Mouse (Mus musculus) gastrocnemius, postnatal 25 days (tissue): ENCODE measurements at regions not wholly inside any gene's neighbourhood (a gene's known extent, or its start where the extent isn't known, plus 50 kb on each side); places are given as distances from the start of the nearest gene placed in this dataset.
"Not testable (repeated sequence)": the region's sequence is repeated elsewhere in the genome, so short reads cannot be mapped to it uniquely, and the experiment has no call there.

Experiments
- DNase-seq: peaks from one replicate; pipeline ENCODE4 v3.0.0; 2022

- no peak for DNase-seq
Measured at GRCm38 (mm10) chr11:20390622-20391021, 58.1 kb upstream of the Slc1a4 start.

- DNase-seq, result not testable (repeated sequence)
Measured at GRCm38 (mm10) chr11:20393302-20393701, 60.8 kb upstream of the Slc1a4 start.

GRCm38 (mm10) chr11:20393807-20394206 is 61.3 kb upstream of the Slc1a4 start:
- not testable (repeated sequence) for DNase-seq

GRCm38 (mm10) chr11:20395848-20396203 is 63.3 kb upstream of the Slc1a4 start:
- DNase-seq, result no peak

- no peak for DNase-seq
Measured at GRCm38 (mm10) chr11:20396204-20396848, 63.8 kb upstream of the Slc1a4 start.

GRCm38 (mm10) chr11:20396884-20397283 is 64.4 kb upstream of the Slc1a4 start:
- DNase-seq, result no peak

GRCm38 (mm10) chr11:20400302-20401234 is 68.1 kb upstream of the Slc1a4 start:
- peak; percentile 58 for DNase-seq

- DNase-seq, result no peak
Measured at GRCm38 (mm10) chr11:20403456-20403855, 70.9 kb upstream of the Slc1a4 start.

- no peak for DNase-seq
Measured at GRCm38 (mm10) chr11:20404476-20404875, 72.0 kb upstream of the Slc1a4 start.

- no peak for DNase-seq
Measured at GRCm38 (mm10) chr11:20418141-20418540, 85.6 kb upstream of the Slc1a4 start.

- DNase-seq, result no peak
Measured at GRCm38 (mm10) chr11:20420876-20421275, 88.4 kb upstream of the Slc1a4 start.

- DNase-seq, result no peak
Measured at GRCm38 (mm10) chr11:20436057-20436456, 103.5 kb upstream of the Slc1a4 start.

GRCm38 (mm10) chr11:20442476-20442875 is 100.6 kb upstream of the Sertad2 start:
- no peak for DNase-seq

- DNase-seq, result no peak
Measured at GRCm38 (mm10) chr11:20445061-20445902, 97.8 kb upstream of the Sertad2 start.

GRCm38 (mm10) chr11:20445903-20446264 is 97.2 kb upstream of the Sertad2 start:
- DNase-seq, result peak; percentile 47

- no peak for DNase-seq
Measured at GRCm38 (mm10) chr11:20452901-20453300, 90.2 kb upstream of the Sertad2 start.

GRCm38 (mm10) chr11:20453786-20454185 is 89.3 kb upstream of the Sertad2 start:
- DNase-seq, result no peak

GRCm38 (mm10) chr11:20455085-20455864 is 87.8 kb upstream of the Sertad2 start:
- DNase-seq, result peak; percentile 72

GRCm38 (mm10) chr11:20455865-20456648 is 87.0 kb upstream of the Sertad2 start:
- DNase-seq, result no peak

- DNase-seq, result no peak
Measured at GRCm38 (mm10) chr11:20459140-20459539, 83.9 kb upstream of the Sertad2 start.

GRCm38 (mm10) chr11:20460501-20460921 is 82.5 kb upstream of the Sertad2 start:
- DNase-seq, result peak; percentile 55
